Mouse (Mus musculus) stomach, embryonic 14.5 days (tissue): ENCODE measurements at regions not wholly inside any gene's neighbourhood (a gene's known extent, or its start where the extent isn't known, plus 50 kb on each side); places are given as distances from the start of the nearest gene placed in this dataset.

ENCODE experiments used
- ATAC-seq: fragments of 200-750 bp; cut with Nextera tagmentation; 2 replicates; pipeline ENCODE4 v1.8.0; 2017; ENCODE audit warnings: low read depth, moderate TSS enrichment; ENCODE audit not compliant: insufficient number of reproducible peaks, insufficient read depth, low FRiP score
- H3K27ac ChIP-seq: fragments of 300-500 bp; sonication (generic); 2 replicates; pipeline ENCODE4 v1.5.1; 2014; ENCODE audit warnings: mild to moderate bottlenecking, low read length, moderate library complexity, mixed read lengths
- H3K27me3 ChIP-seq: fragments of 300-500 bp; sonication (generic); 2 replicates; pipeline ENCODE4 v1.6.1; 2014; ENCODE audit warnings: low read length, control low read depth, mixed read lengths; ENCODE audit not compliant: control insufficient read depth, insufficient read depth
- H3K36me3 ChIP-seq: fragments of 300-500 bp; sonication (generic); 2 replicates; pipeline ENCODE4 v1.6.1; 2014; ENCODE audit warnings: mild to moderate bottlenecking, control low read depth, low read length, moderate library complexity, mixed read lengths; ENCODE audit not compliant: control insufficient read depth, insufficient read depth
- H3K4me1 ChIP-seq: fragments of 300-500 bp; sonication (generic); 2 replicates; pipeline ENCODE4 v1.6.1; 2014; ENCODE audit warnings: low read length, control low read depth, mixed read lengths; ENCODE audit not compliant: control insufficient read depth, insufficient read depth
- H3K4me2 ChIP-seq: fragments of 300-500 bp; sonication (generic); replicated peaks from 2 replicates; pipeline ENCODE4 v1.6.1; 2014; ENCODE audit warnings: low read depth, low read length, control low read depth
- H3K4me3 ChIP-seq: fragments of 300-500 bp; sonication (generic); 2 replicates; pipeline ENCODE4 v1.5.1; 2014; ENCODE audit warnings: low read depth, low read length, control low read depth
- H3K9ac ChIP-seq: fragments of 300-500 bp; sonication (generic); replicated peaks from 2 replicates; pipeline ENCODE4 v1.6.1; 2014; ENCODE audit warnings: low read depth, mild to moderate bottlenecking, control low read depth, low read length, moderate library complexity, mixed read lengths
- H3K9me3 ChIP-seq: fragments of 300-500 bp; sonication (generic); 2 replicates; pipeline ENCODE4 v1.6.1; 2016; ENCODE audit warnings: low read depth, low read length, control low read depth; ENCODE audit not compliant: control insufficient read depth
- WGBS: fragments of 180-500 bp; shearing (Covaris S2); extraction: QIAGEN DNeasy Blood & Tissue Kit; methylation state at CpG from one replicate; pipeline ENCODE4 v1.1.7; 2014; 5-methylcytosine and 5-hydroxymethylcytosine counted together

DNA sequence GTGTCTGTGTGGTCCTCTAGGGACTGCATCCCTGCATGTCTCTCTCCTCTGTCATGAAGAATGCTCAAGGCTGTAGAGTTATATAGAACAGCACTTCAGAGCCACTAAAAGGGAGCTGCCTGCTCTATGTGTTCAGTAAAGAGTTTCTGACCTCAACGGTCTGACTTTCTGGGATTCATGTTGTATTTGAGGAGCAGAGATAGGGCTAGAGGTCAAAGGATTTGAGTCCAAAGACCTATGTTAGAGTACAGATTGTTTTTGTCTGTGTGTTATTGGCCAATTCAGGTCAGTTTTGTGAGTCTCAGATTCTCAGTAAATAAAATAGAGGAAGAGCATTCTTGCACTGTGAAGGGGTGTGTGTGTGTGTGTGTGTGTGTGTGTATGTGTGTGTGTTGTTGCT, 90.0 kb upstream of the Bcl6 start:
- Histone ChIP-seq H3K4me3 (no peak overlapping the region), H3K36me3 (no peaks in the 10 kb centered on the region), H3K27me3 (no peaks in the 10 kb centered on the region), H3K9ac (no peak overlapping the region), H3K27ac (no peak overlapping the region), H3K4me2 (no peak overlapping the region), H3K9me3 (no peaks in the 10 kb centered on the region), H3K4me1 (no peaks in the 10 kb centered on the region)
- 77% methylated on average over 1 of the region's 1 CpGs for WGBS
- ATAC-seq: no peak

- no peak overlapping the region for H3K9ac ChIP-seq
- H3K4me3 ChIP-seq: no peak overlapping the region
- no peaks in the 10 kb centered on the region for H3K4me1 ChIP-seq
- no peak overlapping the region for H3K4me2 ChIP-seq
- H3K9me3 ChIP-seq: no peaks in the 10 kb centered on the region
- H3K27ac ChIP-seq: no peak overlapping the region
- 73% methylated on average over 2 of the region's 2 CpGs for WGBS
- no peak for ATAC-seq
- H3K36me3 ChIP-seq: no peaks in the 10 kb centered on the region
- H3K27me3 ChIP-seq: no peaks in the 10 kb centered on the region
Observed at GRCm38 (mm10) chr16:24077428-24077827, 88.8 kb upstream of the Bcl6 start.

DNA sequence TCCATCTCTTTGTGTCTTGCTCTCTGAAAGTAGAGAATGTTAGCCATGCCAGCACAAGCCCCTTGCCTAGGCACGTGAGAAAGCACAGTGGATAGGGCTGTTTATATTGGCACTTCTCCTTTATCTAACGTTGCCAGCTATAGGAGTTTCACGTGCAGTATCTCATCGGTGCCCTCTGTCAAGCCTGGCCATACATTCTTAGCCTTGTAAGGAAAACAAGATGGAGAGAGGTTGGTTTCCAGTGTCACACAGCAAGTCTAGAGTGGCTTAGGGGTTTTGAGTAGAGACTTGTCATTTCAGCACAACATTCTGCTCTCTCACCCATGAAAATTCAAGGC, 88.1 kb upstream of the Bcl6 start:
- no peak for ATAC-seq
- Histone ChIP-seq H3K4me1 (no peaks in the 10 kb centered on the region), H3K9ac (no peak overlapping the region), H3K9me3 (no peaks in the 10 kb centered on the region), H3K4me2 (no peak overlapping the region), H3K27me3 (no peaks in the 10 kb centered on the region), H3K36me3 (no peaks in the 10 kb centered on the region), H3K27ac (no peak overlapping the region), H3K4me3 (no peak overlapping the region)
- WGBS: 82% methylated on average over 4 of the region's 4 CpGs

- no peaks in the 10 kb centered on the region for H3K9me3 ChIP-seq
- 80% methylated on average over 4 of the region's 4 CpGs for WGBS
- H3K36me3 ChIP-seq: no peaks in the 10 kb centered on the region
- H3K27ac ChIP-seq: no peak overlapping the region
- H3K4me3 ChIP-seq: no peak overlapping the region
- H3K27me3 ChIP-seq: no peaks in the 10 kb centered on the region
- H3K4me1 ChIP-seq: no peaks in the 10 kb centered on the region
- H3K9ac ChIP-seq: no peak overlapping the region
- ATAC-seq: no peak
- H3K4me2 ChIP-seq: no peak overlapping the region
Observed at GRCm38 (mm10) chr16:24076109-24076798, 87.6 kb upstream of the Bcl6 start.

- Histone ChIP-seq H3K27me3 (no peaks in the 10 kb centered on the region), H3K9me3 (no peaks in the 10 kb centered on the region)
- WGBS: 86% methylated on average over 8 of the region's 8 CpGs
Observed at GRCm38 (mm10) chr16:24073613-24074244, 85.1 kb upstream of the Bcl6 start.

DNA sequence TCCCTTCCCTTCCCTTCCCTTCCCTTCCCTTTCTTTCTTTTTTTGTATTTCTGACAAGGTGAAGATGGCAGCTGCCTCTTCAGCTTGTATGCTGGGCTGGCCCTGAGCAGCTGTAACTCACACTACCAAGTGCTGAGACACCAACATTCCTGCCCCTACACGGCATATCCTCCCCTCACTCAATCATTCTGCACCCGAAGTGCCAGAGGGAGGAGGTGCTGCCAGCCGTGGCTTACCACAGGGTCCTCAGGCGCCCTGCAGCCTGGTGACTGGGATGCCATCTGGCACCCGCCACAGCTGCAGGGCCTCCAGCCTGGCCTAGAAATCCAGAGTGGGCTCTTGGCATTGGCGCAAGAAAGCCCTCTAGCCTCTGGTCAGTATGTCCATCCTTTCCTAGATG, 84.4 kb upstream of the Bcl6 start:
- Histone ChIP-seq H3K27me3 (no peaks in the 10 kb centered on the region), H3K36me3 (no peaks in the 10 kb centered on the region), H3K4me3 (no peak overlapping the region), H3K9me3 (no peaks in the 10 kb centered on the region), H3K4me1 (no peaks in the 10 kb centered on the region; the same call in 1 of the 2 replicates), H3K9ac (no peak overlapping the region), H3K27ac (no peak overlapping the region), H3K4me2 (no peak overlapping the region)
- WGBS: 73% methylated on average over 6 of the region's 6 CpGs
- no peak for ATAC-seq

More at GRCm38 (mm10) chr16:24073613-24074244, 85.1 kb upstream of the Bcl6 start:
- Histone ChIP-seq H3K9ac (no peak overlapping the region), H3K4me1 (no peaks in the 10 kb centered on the region), H3K4me3 (no peak overlapping the region), H3K4me2 (no peak overlapping the region), H3K27ac (no peak overlapping the region), H3K36me3 (no peaks in the 10 kb centered on the region)
- ATAC-seq: no peak

- ATAC-seq: no peak
- H3K27me3 ChIP-seq: no peaks in the 10 kb centered on the region
- 70% methylated on average over 5 of the region's 5 CpGs for WGBS
- H3K4me2 ChIP-seq: no peak overlapping the region
- H3K27ac ChIP-seq: no peak overlapping the region
- H3K9me3 ChIP-seq: no peaks in the 10 kb centered on the region
- H3K36me3 ChIP-seq: no peaks in the 10 kb centered on the region
- H3K9ac ChIP-seq: no peak overlapping the region
- H3K4me1 ChIP-seq: no peaks in the 10 kb centered on the region; the same call in 1 of the 2 replicates
- no peak overlapping the region for H3K4me3 ChIP-seq
Observed at GRCm38 (mm10) chr16:24069411-24069810, 80.8 kb upstream of the Bcl6 start.

DNA sequence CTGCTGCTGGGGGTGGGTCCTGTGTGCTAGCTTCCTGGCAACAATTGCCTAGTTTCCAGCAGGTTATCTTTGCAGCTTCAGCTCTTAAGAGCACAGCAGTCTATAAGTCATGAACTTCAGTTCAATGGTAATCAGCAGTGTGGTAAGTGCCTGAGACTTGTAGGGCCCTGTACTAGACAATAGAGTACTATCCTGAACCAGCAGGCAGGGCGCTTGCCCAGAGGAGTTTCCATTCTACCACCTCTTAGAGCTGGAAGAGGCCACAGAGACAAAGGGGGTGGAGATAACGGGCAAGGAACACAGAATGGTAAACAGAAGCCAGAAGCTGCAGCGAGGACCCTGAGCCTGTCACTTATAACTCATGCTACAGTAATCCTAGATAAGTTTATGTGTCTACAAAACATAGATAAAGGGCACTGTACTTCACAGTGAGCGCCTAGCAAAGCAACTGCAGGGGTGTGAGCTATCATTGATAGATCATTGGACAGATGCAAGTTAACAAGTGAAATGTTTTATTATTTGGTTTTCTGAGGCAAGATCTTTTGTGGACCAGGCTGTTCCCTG, 79.7 kb upstream of the Bcl6 start:
- H3K9me3 ChIP-seq: no peaks in the 10 kb centered on the region
- H3K27me3 ChIP-seq: no peaks in the 10 kb centered on the region
- H3K36me3 ChIP-seq: no peaks in the 10 kb centered on the region
- H3K4me2 ChIP-seq: no peak overlapping the region
- no peak overlapping the region for H3K27ac ChIP-seq
- no peaks in the 10 kb centered on the region; the same call in 1 of the 2 replicates for H3K4me1 ChIP-seq
- H3K9ac ChIP-seq: no peak overlapping the region
- ATAC-seq: no peak
- no peak overlapping the region for H3K4me3 ChIP-seq
- 40% methylated on average over 4 of the region's 4 CpGs for WGBS
